Mouse (Mus musculus) small intestine, adult 2 months (tissue): ENCODE results near the gene Hoxc6.

Experiments
- CTCF ChIP-seq: fragments of 200-500 bp; IDR thresholded peaks from 2 replicates; pipeline ENCODE4 v1.5.1; 2012; ENCODE audit warnings: low read depth, mild to moderate bottlenecking, control low read depth, inconsistent platforms, low read length, moderate library complexity, mixed read lengths; ENCODE audit not compliant: insufficient replicate concordance, insufficient read length; ENCODE audit errors: extremely low read depth
- POLR2A ChIP-seq: fragments of 200-500 bp; IDR thresholded peaks from 2 replicates; pipeline ENCODE4 v1.6.1; 2012; ENCODE audit warnings: low read depth, mild to moderate bottlenecking, control low read depth, inconsistent platforms, low read length, moderate library complexity

GRCm38 (mm10) chr15:102963671-102964640 lies 34.1 kb upstream of the Hoxc6 start:
- TF ChIP-seq CTCF (no peak), POLR2A (no peak)
